Comparison of ENCODE assay signal across 35 mouse cellular contexts in genomic region chr8:113598401-113598800, GRCm38 (mm10). TPM values are rescaled to one million over a fixed set of nuclear protein-coding genes. Genes with fewer than 3 reads are reported as not detected.
"Had no signal": no experiment of that assay in that cellular context is flagged by ENCODE, and none has a peak within 500 bp of the region (broad histone marks: within the 10 kb centered on the region; RNA-seq: fewer than 3 reads in every experiment).

No protein-coding gene starts in this region.

- H3K36me3 ChIP-seq: heart, embryonic 10.5 days; heart, embryonic 13.5 days; heart, embryonic 15.5 days; hindbrain, embryonic 13.5 days; hindbrain, embryonic 15.5 days; kidney, embryonic 15.5 days; limb, embryonic 10.5 days; limb, embryonic 12.5 days; liver, embryonic 13.5 days; liver, embryonic 15.5 days had no signal

- H3K4me3 ChIP-seq: gastrocnemius, adult 2 months; heart, embryonic 10.5 days; heart, embryonic 13.5 days; heart, embryonic 15.5 days; hindbrain, embryonic 13.5 days; hindbrain, embryonic 15.5 days; kidney, embryonic 15.5 days; layer of hippocampus, adult 2 months; left cerebral cortex, adult 2 months; limb, embryonic 10.5 days; limb, embryonic 12.5 days; liver, embryonic 13.5 days; liver, embryonic 15.5 days had no signal

- H3K9me3 ChIP-seq: heart, embryonic 10.5 days; heart, embryonic 13.5 days; heart, embryonic 15.5 days; hindbrain, embryonic 13.5 days; hindbrain, embryonic 15.5 days; kidney, embryonic 15.5 days; limb, embryonic 10.5 days; limb, embryonic 12.5 days; liver, embryonic 15.5 days had no signal

- H3K4me2 ChIP-seq: heart, embryonic 13.5 days; heart, embryonic 15.5 days; hindbrain, embryonic 13.5 days; hindbrain, embryonic 15.5 days; kidney, embryonic 15.5 days; limb, embryonic 12.5 days; liver, embryonic 11.5 days; liver, embryonic 13.5 days; liver, embryonic 15.5 days had no signal

- H3K27me3 ChIP-seq: heart, embryonic 13.5 days; heart, embryonic 15.5 days; hindbrain, embryonic 13.5 days; hindbrain, embryonic 15.5 days; kidney, embryonic 15.5 days; limb, embryonic 12.5 days; liver, embryonic 13.5 days; liver, embryonic 15.5 days had no signal

- H3K27ac ChIP-seq: gastrocnemius, adult 2 months; heart, embryonic 10.5 days; heart, embryonic 13.5 days; heart, embryonic 15.5 days; hindbrain, embryonic 13.5 days; hindbrain, embryonic 15.5 days; hindbrain, postnatal 0 days; kidney, embryonic 15.5 days; layer of hippocampus, adult 2 months; left cerebral cortex, adult 2 months; limb, embryonic 10.5 days; limb, embryonic 12.5 days; liver, embryonic 13.5 days; liver, embryonic 15.5 days had no signal

- DNase-seq: gastrocnemius, adult 2 months; gastrocnemius, postnatal 10 days; gastrocnemius, postnatal 36 days; heart, adult 18-20 months; heart, postnatal 14 days; heart, postnatal 36 days; kidney, adult 11 months; kidney, adult 2 months; kidney, adult 9 months; kidney, postnatal 10 days; kidney, postnatal 25 days; kidney, postnatal 4 days; liver; liver, embryonic 13.5 days had no signal

- H3K9ac ChIP-seq: heart, embryonic 13.5 days; heart, embryonic 15.5 days; hindbrain, embryonic 13.5 days; hindbrain, embryonic 15.5 days; kidney, embryonic 15.5 days; limb, embryonic 12.5 days; liver, embryonic 13.5 days; liver, embryonic 15.5 days had no signal

- H3K4me1 ChIP-seq: heart, embryonic 10.5 days; heart, embryonic 13.5 days; heart, embryonic 15.5 days; hindbrain, embryonic 13.5 days; hindbrain, embryonic 15.5 days; kidney, embryonic 15.5 days; limb, embryonic 10.5 days; limb, embryonic 12.5 days; liver, embryonic 13.5 days; liver, embryonic 15.5 days had no signal

- ATAC-seq: hindbrain, postnatal 0 days; intestine, embryonic 16.5 days had no signal

RNA-seq across cellular contexts. Expression of gene Syce1l, which starts 44.6 kb away (rescaled TPM):
- total RNA-seq: gastrocnemius, adult 2 months; gastrocnemius, postnatal 10 days; gastrocnemius, postnatal 36 days; heart, adult 18-20 months; heart, adult 8-10 months; heart, postnatal 14 days; heart, postnatal 36 days; hematopoietic stem cell, adult 5-6 weeks; hindbrain, postnatal 0 days; left cerebral cortex, postnatal 14 days had no signal
- polyA plus RNA-seq: gonadal fat pad, adult 2 months; heart, embryonic 10.5 days; heart, embryonic 13.5 days; heart, embryonic 15.5 days; heart, postnatal 0 days; hindbrain, embryonic 11.5 days; hindbrain, embryonic 13.5 days; hindbrain, postnatal 0 days; intestine, embryonic 14.5 days; intestine, embryonic 16.5 days; kidney, embryonic 15.5 days; limb, embryonic 10.5 days; limb, embryonic 12.5 days; liver, embryonic 11.5 days; liver, embryonic 13.5 days; liver, embryonic 15.5 days had no signal
